Mouse (Mus musculus) forebrain, embryonic 16.5 days (tissue): Measurements from ENCODE around the gene Hist1h1d. TPM values are rescaled to one million over a fixed set of nuclear protein-coding genes. Genes with fewer than 3 reads are reported as not detected.
"Not testable (repeated sequence)": the region's sequence is repeated elsewhere in the genome, so short reads cannot be mapped to it uniquely, and the experiment has no call there.

ENCODE experiments used
- ATAC-seq: fragments of 200-750 bp; cut with Nextera tagmentation; 2 replicates; pipeline ENCODE4 v1.8.0; 2017; ENCODE audit warnings: mild to moderate bottlenecking, moderate library complexity
- H3K27ac ChIP-seq: fragments of 300-500 bp; sonication (generic); 2 replicates; pipeline ENCODE4 v1.5.1; 2014; ENCODE audit warnings: low read length, control low read depth
- H3K27me3 ChIP-seq: fragments of 300-500 bp; sonication (generic); replicated peaks from 2 replicates; pipeline ENCODE4 v1.6.1; 2014; ENCODE audit warnings: low read length; ENCODE audit not compliant: control insufficient read depth, insufficient read depth
- H3K36me3 ChIP-seq: fragments of 300-500 bp; sonication (generic); 2 replicates; pipeline ENCODE4 v1.6.1; 2014; ENCODE audit not compliant: control insufficient read depth, insufficient read depth
- H3K4me1 ChIP-seq: fragments of 300-500 bp; sonication (generic); replicated peaks from 2 replicates; pipeline ENCODE4 v1.6.1; 2014; ENCODE audit warnings: low read length; ENCODE audit not compliant: control insufficient read depth, insufficient read depth
- H3K4me2 ChIP-seq: fragments of 300-500 bp; sonication (generic); 2 replicates; pipeline ENCODE4 v1.6.1; 2014; ENCODE audit warnings: mild to moderate bottlenecking, low read length, control low read depth
- H3K4me3 ChIP-seq: fragments of 300-500 bp; sonication (generic); replicated peaks from 2 replicates; pipeline ENCODE4 v1.5.1; 2014; ENCODE audit warnings: mild to moderate bottlenecking, low read length, control low read depth
- H3K9ac ChIP-seq: fragments of 300-500 bp; sonication (generic); replicated peaks from 2 replicates; pipeline ENCODE4 v1.6.1; 2014; ENCODE audit warnings: low read depth, low read length, control low read depth
- H3K9me3 ChIP-seq: fragments of 300-500 bp; sonication (generic); 2 replicates; pipeline ENCODE4 v1.6.1; 2016; ENCODE audit warnings: low read length; ENCODE audit not compliant: control insufficient read depth
- WGBS: fragments of 180-500 bp; shearing (Covaris S2); extraction: QIAGEN DNeasy Blood & Tissue Kit; methylation state at CpG from one replicate; pipeline ENCODE4 v1.1.7; 2014; 5-methylcytosine and 5-hydroxymethylcytosine counted together
- polyA plus RNA-seq: library from polyadenylated mRNA; unstranded; fragments of >200 nt; fragmentation: Nextera tagmentation; extraction: Ambion mirVana; gene quantifications from 2 replicates; pipeline ENCODE4 v1.2.1, GENCODE M21; 2015

Gene Hist1h1d
- polyA plus RNA-seq, 1 experiment from 2014 or later: 0.22 TPM

GRCm38 (mm10) chr13:23570261-23571021 is 17.4 kb downstream of the Hist1h1d start:
- Histone ChIP-seq H3K4me1 (peaks cover 15% of the 10 kb centered on the region), H3K4me2 (peak overlapping the region; percentile 53), H3K4me3 (peak overlapping the region; percentile 44), H3K27ac (peak overlapping the region; percentile 96), H3K9ac (peak overlapping the region; percentile 57; the same call in 1 of the 2 replicates)
- not testable (repeated sequence) for H3K9me3 ChIP-seq, H3K27me3 ChIP-seq, ATAC-seq, H3K36me3 ChIP-seq
- under 1% methylated on average over 23 of the region's 41 CpGs for WGBS

GRCm38 (mm10) chr13:23571022-23571503 is 18.0 kb downstream of the Hist1h1d start, which contains the start of the genes Hist1h2ae and Hist1h2bg:
TSS of gene Hist1h2ae (minus strand) at chr13:23571220.
TSS of gene Hist1h2bg (plus strand) at chr13:23571396.
- H3K9me3 ChIP-seq: no peaks in the 10 kb centered on the region
- no peaks in the 10 kb centered on the region for H3K36me3 ChIP-seq
- H3K27ac ChIP-seq: peak within 1 kb of the TSS; percentile 96
- H3K4me1 ChIP-seq: peaks cover 15% of the 10 kb centered on the region
- peak within 1 kb of the TSS; percentile 68 for H3K9ac ChIP-seq
- ATAC-seq: peak; percentile 91
- under 1% methylated on average over 18 of the region's 18 CpGs for WGBS
- H3K4me2 ChIP-seq: peak within 1 kb of the TSS; percentile 53
- H3K27me3 ChIP-seq: no peaks in the 10 kb centered on the region
- H3K4me3 ChIP-seq: peak within 1 kb of the TSS; percentile 44

GRCm38 (mm10) chr13:23571504-23572217 is 18.6 kb downstream of the Hist1h1d start:
- under 1% methylated on average over 10 of the region's 34 CpGs for WGBS
- H3K27me3 ChIP-seq, ATAC-seq, H3K9me3 ChIP-seq, H3K36me3 ChIP-seq: not testable (repeated sequence)
- H3K4me2 ChIP-seq: peak overlapping the region; percentile 53
- H3K9ac ChIP-seq: peak overlapping the region; percentile 68
- peak overlapping the region; percentile 96 for H3K27ac ChIP-seq
- H3K4me3 ChIP-seq: peak overlapping the region; percentile 44
- H3K4me1 ChIP-seq: peaks cover 20% of the 10 kb centered on the region

- Histone ChIP-seq H3K4me3 (peak overlapping the region; percentile 44), H3K27me3 (no peaks in the 10 kb centered on the region), H3K9me3 (no peaks in the 10 kb centered on the region), H3K27ac (peak overlapping the region; percentile 96), H3K9ac (peak overlapping the region; percentile 68), H3K4me2 (peak overlapping the region; percentile 53), H3K36me3 (no peaks in the 10 kb centered on the region), H3K4me1 (peaks cover 27% of the 10 kb centered on the region)
- ATAC-seq: no peak
- 29% methylated on average over 2 of the region's 2 CpGs for WGBS
Observed at GRCm38 (mm10) chr13:23572218-23573033, 19.4 kb downstream of the Hist1h1d start.

GRCm38 (mm10) chr13:23573034-23573897 is 20.2 kb downstream of the Hist1h1d start:
- not testable (repeated sequence) for H3K36me3 ChIP-seq, ATAC-seq, H3K27me3 ChIP-seq, H3K9me3 ChIP-seq
- peaks cover 27% of the 10 kb centered on the region for H3K4me1 ChIP-seq
- H3K9ac ChIP-seq: peak overlapping the region; percentile 42
- H3K27ac ChIP-seq: peak overlapping the region; percentile 85
- 5% methylated on average over 18 of the region's 20 CpGs for WGBS
- peak overlapping the region; percentile 41 for H3K4me3 ChIP-seq
- peak overlapping the region; percentile 53 for H3K4me2 ChIP-seq

- peak within 1 kb of the TSS; percentile 75 for H3K4me2 ChIP-seq
- not testable (repeated sequence) for H3K36me3 ChIP-seq, H3K27me3 ChIP-seq, H3K9me3 ChIP-seq
- peak within 1 kb of the TSS; percentile 42 for H3K9ac ChIP-seq
- peak; percentile 90 for ATAC-seq
- H3K4me1 ChIP-seq: peaks cover 27% of the 10 kb centered on the region
- WGBS: under 1% methylated on average over 21 of the region's 42 CpGs
- H3K4me3 ChIP-seq: peak within 1 kb of the TSS; percentile 41
- H3K27ac ChIP-seq: peak within 1 kb of the TSS; percentile 86
Observed at GRCm38 (mm10) chr13:23573898-23574524, 20.9 kb downstream of the Hist1h1d start, which contains the start of the genes Hist1h2bf and Hist1h2ad. TSS of gene Hist1h2bf (minus strand) at chr13:23574196. TSS of gene Hist1h2ad (plus strand) at chr13:23574381.

GRCm38 (mm10) chr13:23574546-23575170 is 21.6 kb downstream of the Hist1h1d start:
- ATAC-seq, H3K9ac ChIP-seq: not testable (repeated sequence)

More at GRCm38 (mm10) chr13:23574546-23575170, 21.6 kb downstream of the Hist1h1d start:
- H3K4me3 ChIP-seq: peak overlapping the region; percentile 41
- H3K27ac ChIP-seq: peak overlapping the region; percentile 86
- peaks cover 27% of the 10 kb centered on the region for H3K4me1 ChIP-seq
- H3K27me3 ChIP-seq, H3K36me3 ChIP-seq, H3K9me3 ChIP-seq: not testable (repeated sequence)
- WGBS: 2% methylated on average over 6 of the region's 39 CpGs
- H3K4me2 ChIP-seq: peak overlapping the region; percentile 57
